In the genomic region with DNA sequence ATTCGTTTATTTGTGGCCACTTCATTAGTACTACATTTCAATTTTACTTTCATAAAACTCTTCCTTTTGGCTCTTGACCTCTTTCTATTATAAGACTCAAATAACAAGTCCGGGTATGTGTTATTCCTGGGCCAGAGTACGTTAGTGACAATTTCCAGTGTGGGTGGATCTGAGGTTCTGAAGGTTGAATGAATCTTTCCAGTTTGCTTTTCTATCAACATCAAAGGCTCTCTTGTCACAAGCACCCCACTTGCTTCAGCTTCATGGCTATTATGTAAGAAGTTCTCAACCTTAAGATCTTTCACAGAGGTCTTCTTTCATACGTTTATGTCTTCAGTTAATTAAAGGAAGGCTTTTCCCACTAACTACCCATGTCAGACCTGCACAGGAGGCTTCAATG, we compare ENCODE assay signal across 10 mouse cellular contexts.
"Had no signal": no experiment of that assay in that cellular context is flagged by ENCODE, and none has a peak within 500 bp of the region (broad histone marks: within the 10 kb centered on the region; RNA-seq: fewer than 3 reads in every experiment).

No protein-coding gene starts in this region.

- DNase-seq: liver, postnatal 0 days; lung, adult 2 months; lung, postnatal 14 days; lung, postnatal 36 days; right cerebral cortex, postnatal 14 days; thymus, adult 2 months; thymus, postnatal 25 days had no signal

- ATAC-seq: liver, postnatal 0 days; lung, postnatal 0 days; midbrain, embryonic 13.5 days; midbrain, embryonic 15.5 days had no signal
